Comparison of ENCODE assay signal across 8 mouse cellular contexts in genomic region chr8:85380824-85381209, GRCm38 (mm10). TPM values are rescaled to one million over a fixed set of nuclear protein-coding genes. Genes with fewer than 3 reads are reported as not detected.
DNase-seq lines count a peak whose midpoint lies in the region; ATAC-seq lines count a peak whose summit lies in the region.

No protein-coding gene starts in this region.

- H3K9me3 ChIP-seq in heart, embryonic 15.5 days (replicated peaks), result no peaks in the 10 kb centered on the region
- no peaks in the 10 kb centered on the region for H3K9me3 ChIP-seq in limb, embryonic 15.5 days

- peak overlapping the region; percentile 34; the same call in 1 of the 2 replicates for H3K9ac ChIP-seq in heart, embryonic 15.5 days
- no peak overlapping the region for H3K9ac ChIP-seq in limb, embryonic 15.5 days

- ATAC-seq in heart, embryonic 15.5 days (replicated peaks; ENCODE audit: insufficient number of reproducible peaks, insufficient read depth, low FRiP score, low read depth), result peak; percentile 88
- 0 out of 2 replicates have a peak, but pooled peaks have one; percentile 30 for ATAC-seq in limb, embryonic 15.5 days (ENCODE audit: insufficient number of reproducible peaks, low FRiP score, low TSS enrichment, low read depth)
- no peak for ATAC-seq in activated CD4-positive, CD25-positive, alpha-beta regulatory T cell, adult 4 months

- no peaks in the 10 kb centered on the region for H3K27me3 ChIP-seq in heart, embryonic 15.5 days
- no peaks in the 10 kb centered on the region for H3K27me3 ChIP-seq in limb, embryonic 15.5 days

- H3K27ac ChIP-seq in heart, embryonic 15.5 days, result peak overlapping the region; percentile 94
- H3K27ac ChIP-seq in limb, embryonic 15.5 days, result no peak overlapping the region

- peak overlapping the region; percentile 24 for H3K4me3 ChIP-seq in heart, embryonic 15.5 days
- no peak overlapping the region for H3K4me3 ChIP-seq in limb, embryonic 15.5 days

- H3K36me3 ChIP-seq in heart, embryonic 15.5 days, result no peaks in the 10 kb centered on the region
- no peaks in the 10 kb centered on the region for H3K36me3 ChIP-seq in limb, embryonic 15.5 days

- peaks cover 57% of the 10 kb centered on the region for H3K4me1 ChIP-seq in heart, embryonic 15.5 days (replicated peaks)
- H3K4me1 ChIP-seq in limb, embryonic 15.5 days, result peaks cover 19% of the 10 kb centered on the region

- H3K4me2 ChIP-seq in heart, embryonic 15.5 days, result peak overlapping the region; percentile 59
- no peak overlapping the region for H3K4me2 ChIP-seq in limb, embryonic 15.5 days

- DNase-seq in 3134 (ENCODE audit: extremely low read depth, insufficient read length, low spot score), result peak; percentile 15
- peak; percentile 71 for DNase-seq in c-Kit-negative CD71-positive TER-119-positive erythroid progenitor cells, embryonic 14.5 days (ENCODE audit: low read depth, low spot score)
- DNase-seq in ovary, postnatal 10 days (ENCODE audit: low spot score), result peak; percentile 18
- no peak for DNase-seq in right cerebral cortex, postnatal 25 days
- no peak for DNase-seq in cerebellum, postnatal 14 days

- WGBS in heart, embryonic 15.5 days, result 7% methylated on average over 8 of the region's 8 CpGs
- WGBS in limb, embryonic 15.5 days, result 71% methylated on average over 8 of the region's 8 CpGs

RNA-seq across cellular contexts. Expression of gene Mylk3, which starts 5.3 kb away (rescaled TPM):
- 214 and 224 TPM in 2 replicates for polyA plus RNA-seq in heart, embryonic 15.5 days (2015; fragmentation: Nextera tagmentation; extraction: Ambion mirVana)
- 1.6 and 2.1 TPM in 2 replicates for polyA plus RNA-seq in limb, embryonic 15.5 days (2015; fragmentation: Nextera tagmentation; extraction: Ambion mirVana)
- polyA plus RNA-seq in activated CD4-positive, CD25-positive, alpha-beta regulatory T cell, adult 4 months (2017; shearing (Covaris generic)), result not detected

RNA-seq across cellular contexts. Expression of gene 4921524J17Rik, which starts 51.8 kb away (rescaled TPM):
- 50.6 and 63.7 TPM in 2 replicates for polyA plus RNA-seq in heart, embryonic 15.5 days (2015; fragmentation: Nextera tagmentation; extraction: Ambion mirVana)
- polyA plus RNA-seq in limb, embryonic 15.5 days (2015; fragmentation: Nextera tagmentation; extraction: Ambion mirVana), result 51.3 and 57.2 TPM in 2 replicates
- polyA plus RNA-seq in activated CD4-positive, CD25-positive, alpha-beta regulatory T cell, adult 4 months (2017; shearing (Covaris generic)), result 10 to 100 TPM; 68.8 to 82.9 TPM

Comparison
In these comparisons a context has a peak if more than half of its experiments do, and no peak if none do; other contexts are left out.
1. DNase-seq: peak in 3134 (single experiment), c-Kit-negative CD71-positive TER-119-positive erythroid progenitor cells, embryonic 14.5 days (single experiment) and ovary, postnatal 10 days (single experiment); none in right cerebral cortex, postnatal 25 days (single experiment) and cerebellum, postnatal 14 days (0 of 2).
2. RNA of gene Mylk3, which starts 5.3 kb away (polyA plus RNA-seq): 214 to 224 TPM in heart, embryonic 15.5 days; 1.6 to 2.1 TPM in limb, embryonic 15.5 days and not detected in activated CD4-positive, CD25-positive, alpha-beta regulatory T cell, adult 4 months; every median in the first group is over 10 times any median in the second.